Mouse (Mus musculus): ENCODE results near the gene Cma1. TPM values are rescaled to one million over a fixed set of nuclear protein-coding genes. Genes with fewer than 3 reads are reported as not detected.
"Not testable (repeated sequence)": the region's sequence is repeated elsewhere in the genome, so short reads cannot be mapped to it uniquely, and the experiment has no call there.

Cma1 gene
- polyA plus RNA-seq (2016; fragmentation: Nextera tagmentation; extraction: Ambion mirVana) = not detected in 2 replicates

GRCm38 (mm10) chr14:55944575-55944974 is at the start of gene Cma1:
Cma1 (minus strand) TSS chr14:55944675.
- 84% methylated on average over 4 of the region's 4 CpGs for WGBS
- Histone ChIP-seq H3K4me3 (no peak within 1 kb of the TSS), H3K36me3 (no peaks in the 10 kb centered on the region), H3K27me3 (ENCODE audit: low read depth, poor library complexity, severe bottlenecking) (0 out of 2 replicates have a peak, but pooled peaks cover 5% of the 10 kb centered on the region), H3K27ac (no peak within 1 kb of the TSS), H3K9me3 (replicated peaks) (no peaks in the 10 kb centered on the region), H3K4me1 (peaks cover 6% of the 10 kb centered on the region; the same call in 1 of the 2 replicates)
- DNase-seq (ENCODE audit: low spot score) = no peak

GRCm38 (mm10) chr14:55987464-55987863 is 43.0 kb upstream of the Cma1 start:
- DNase-seq (ENCODE audit: low spot score); H3K4me1 ChIP-seq; H3K27ac ChIP-seq; H3K27me3 ChIP-seq (ENCODE audit: low read depth, poor library complexity, severe bottlenecking); H3K36me3 ChIP-seq; H3K4me3 ChIP-seq; H3K9me3 ChIP-seq (replicated peaks): not testable (repeated sequence)
- WGBS = 91% methylated on average over 2 of the region's 3 CpGs

GRCm38 (mm10) chr14:55963900-55964299 is 19.4 kb upstream of the Cma1 start:
- DNase-seq (ENCODE audit: low spot score) = not testable (repeated sequence)
- WGBS = 57% methylated on average over 2 of the region's 2 CpGs

GRCm38 (mm10) chr14:55963263-55963662 is 18.8 kb upstream of the Cma1 start:
- no peak overlapping the region for H3K27ac ChIP-seq
- H3K27me3 ChIP-seq (ENCODE audit: low read depth, poor library complexity, severe bottlenecking) = no peaks in the 10 kb centered on the region
- H3K9me3 ChIP-seq (replicated peaks) = no peaks in the 10 kb centered on the region
- peaks cover 8% of the 10 kb centered on the region for H3K4me1 ChIP-seq
- no peak overlapping the region for H3K4me3 ChIP-seq
- DNase-seq (ENCODE audit: low spot score) = peak; percentile 41
- WGBS = 0% methylated on average over 1 of the region's 1 CpGs
- H3K36me3 ChIP-seq = no peaks in the 10 kb centered on the region

More at GRCm38 (mm10) chr14:55963900-55964299, 19.4 kb upstream of the Cma1 start:
- H3K9me3 ChIP-seq (replicated peaks); H3K4me1 ChIP-seq; H3K4me3 ChIP-seq; H3K27ac ChIP-seq; H3K27me3 ChIP-seq (ENCODE audit: low read depth, poor library complexity, severe bottlenecking); H3K36me3 ChIP-seq: not testable (repeated sequence)

GRCm38 (mm10) chr14:55950346-55951030 is 6.0 kb upstream of the Cma1 start, which contains the start of gene Cma2:
Cma2 (plus strand) TSS chr14:55950980.
- no peaks in the 10 kb centered on the region for H3K9me3 ChIP-seq (replicated peaks)
- no peak within 1 kb of the TSS for H3K27ac ChIP-seq
- 81% methylated on average over 6 of the region's 6 CpGs for WGBS

GRCm38 (mm10) chr14:55946269-55946969 is 1.9 kb upstream of the Cma1 start:
- Histone ChIP-seq H3K27me3 (ENCODE audit: low read depth, poor library complexity, severe bottlenecking) (0 out of 2 replicates have a peak, but pooled peaks cover 5% of the 10 kb centered on the region), H3K4me1 (0 out of 2 replicates have a peak, but pooled peaks cover 3% of the 10 kb centered on the region), H3K4me3 (no peak overlapping the region), H3K36me3 (no peaks in the 10 kb centered on the region), H3K9me3 (replicated peaks) (no peaks in the 10 kb centered on the region), H3K27ac (no peak overlapping the region)
- 74% methylated on average over 2 of the region's 2 CpGs for WGBS
- peak; percentile 26 for DNase-seq (ENCODE audit: low spot score)

More at GRCm38 (mm10) chr14:55950346-55951030, 6.0 kb upstream of the Cma1 start, which contains the start of gene Cma2:
- no peaks in the 10 kb centered on the region for H3K36me3 ChIP-seq
- DNase-seq (ENCODE audit: low spot score) = peak; percentile 12
- H3K4me1 ChIP-seq = 0 out of 2 replicates have a peak, but pooled peaks cover 3% of the 10 kb centered on the region
- H3K4me3 ChIP-seq = no peak within 1 kb of the TSS
- H3K27me3 ChIP-seq (ENCODE audit: low read depth, poor library complexity, severe bottlenecking) = no peaks in the 10 kb centered on the region

- Histone ChIP-seq H3K4me1 (peaks cover 6% of the 10 kb centered on the region; the same call in 1 of the 2 replicates), H3K27me3 (ENCODE audit: low read depth, poor library complexity, severe bottlenecking) (0 out of 2 replicates have a peak, but pooled peaks cover 5% of the 10 kb centered on the region), H3K36me3 (no peaks in the 10 kb centered on the region), H3K9me3 (replicated peaks) (no peaks in the 10 kb centered on the region), H3K27ac (no peak overlapping the region), H3K4me3 (no peak overlapping the region)
- 81% methylated on average over 11 of the region's 11 CpGs for WGBS
- no peak for DNase-seq (ENCODE audit: low spot score)
These were observed 874 bp downstream of the Cma1 start for GRCm38 (mm10) chr14:55943601-55944000.

GRCm38 (mm10) chr14:55940070-55940800 is 4.2 kb downstream of the Cma1 start:
- H3K4me1 ChIP-seq = peaks cover 11% of the 10 kb centered on the region
- no peak overlapping the region for H3K4me3 ChIP-seq
- 22% methylated on average over 7 of the region's 7 CpGs for WGBS
- 0 out of 2 replicates have a peak, but pooled peaks cover 5% of the 10 kb centered on the region for H3K27me3 ChIP-seq (ENCODE audit: low read depth, poor library complexity, severe bottlenecking)
- H3K9me3 ChIP-seq (replicated peaks) = no peaks in the 10 kb centered on the region
- no peak overlapping the region for H3K27ac ChIP-seq
- DNase-seq (ENCODE audit: low spot score) = no peak
- H3K36me3 ChIP-seq = no peaks in the 10 kb centered on the region

- H3K27me3 ChIP-seq (ENCODE audit: low read depth, poor library complexity, severe bottlenecking) = no peaks in the 10 kb centered on the region
- no peaks in the 10 kb centered on the region for H3K9me3 ChIP-seq (replicated peaks)
- H3K36me3 ChIP-seq = no peaks in the 10 kb centered on the region
- no peak overlapping the region for H3K4me3 ChIP-seq
- H3K27ac ChIP-seq = peak overlapping the region; percentile 46
- H3K4me1 ChIP-seq = peaks cover 29% of the 10 kb centered on the region
- 30% methylated on average over 7 of the region's 7 CpGs for WGBS
- DNase-seq (ENCODE audit: low spot score) = peak; percentile 50
These were observed 10.9 kb downstream of the Cma1 start for GRCm38 (mm10) chr14:55933586-55933985.

GRCm38 (mm10) chr14:55929263-55929997 is 15.0 kb downstream of the Cma1 start:
- H3K9me3 ChIP-seq (replicated peaks) = no peaks in the 10 kb centered on the region
- peak overlapping the region; percentile 51 for H3K27ac ChIP-seq
- no peaks in the 10 kb centered on the region for H3K36me3 ChIP-seq
- no peak overlapping the region for H3K4me3 ChIP-seq
- 35% methylated on average over 12 of the region's 12 CpGs for WGBS
- H3K27me3 ChIP-seq (ENCODE audit: low read depth, poor library complexity, severe bottlenecking) = no peaks in the 10 kb centered on the region
- no peak for DNase-seq (ENCODE audit: low spot score)
- peaks cover 21% of the 10 kb centered on the region for H3K4me1 ChIP-seq

GRCm38 (mm10) chr14:55926847-55927246 is 17.6 kb downstream of the Cma1 start:
- DNase-seq (ENCODE audit: low spot score) = no peak
- 89% methylated on average over 4 of the region's 4 CpGs for WGBS
- Histone ChIP-seq H3K27ac (no peak overlapping the region), H3K36me3 (no peaks in the 10 kb centered on the region), H3K4me3 (no peak overlapping the region), H3K9me3 (replicated peaks) (no peaks in the 10 kb centered on the region), H3K27me3 (ENCODE audit: low read depth, poor library complexity, severe bottlenecking) (no peaks in the 10 kb centered on the region), H3K4me1 (peaks cover 23% of the 10 kb centered on the region)

All from limb, embryonic 10.5 days (tissue).